Mouse (Mus musculus): Measurements from ENCODE around the gene Dnajc17.

- no peak for TF ChIP-seq ZC3H11A (IDR thresholded peaks at IDR 0.05; ENCODE audit: borderline replicate concordance, low read depth, low read length)
- TF ChIP-seq CHD2 (IDR thresholded peaks at IDR 0.05; ENCODE audit: low read depth, low read length), result no peak
- no peak for TF ChIP-seq HCFC1 (IDR thresholded peaks at IDR 0.05; ENCODE audit: borderline replicate concordance, insufficient read depth, low read length)
- no peak for TF ChIP-seq MAFK (IDR thresholded peaks at IDR 0.05; ENCODE audit: insufficient read depth, low read depth, low read length)
Measured at GRCm38 (mm10) chr2:119154683-119155082, 53.9 kb downstream of the Dnajc17 start.

Measured in ES-E14 (cell line).